Mouse (Mus musculus) layer of hippocampus, adult 11-12 months (tissue): ENCODE results near the gene Cdhr4.

Experiments
- DNase-seq: peaks from one replicate; pipeline ENCODE4 v3.0.0; 2022; ENCODE audit warnings: low spot score

Cdhr4 gene

GRCm38 (mm10) chr9:107975399-107976386 is 16.6 kb upstream of the Cdhr4 start, which contains the start of gene Uba7:
Gene Uba7 (plus strand): TSS chr9:107975505.
- no peak for DNase-seq

DNA sequence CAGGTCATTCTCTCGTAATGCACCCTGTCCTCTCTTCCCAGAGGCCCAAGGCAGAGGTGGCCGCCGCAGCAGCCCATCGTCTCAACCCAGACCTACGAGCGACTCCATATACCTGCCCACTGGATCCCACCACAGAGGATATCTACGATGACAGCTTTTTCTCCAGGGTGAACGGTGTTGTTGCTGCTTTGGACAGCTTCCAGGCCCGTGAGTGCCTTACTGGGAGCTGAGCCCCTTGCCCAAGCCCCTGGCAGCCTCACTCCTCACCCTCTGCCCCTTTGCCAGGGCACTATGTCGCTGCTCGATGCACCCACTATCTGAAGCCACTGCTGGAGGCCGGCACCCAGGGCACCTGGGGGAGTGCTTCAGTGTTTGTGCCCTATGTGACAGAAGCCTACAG is 13.5 kb upstream of the Cdhr4 start:
- DNase-seq: no peak

- peak; percentile 65 for DNase-seq
Measured at GRCm38 (mm10) chr9:107981684-107982605, 10.4 kb upstream of the Cdhr4 start.

DNA sequence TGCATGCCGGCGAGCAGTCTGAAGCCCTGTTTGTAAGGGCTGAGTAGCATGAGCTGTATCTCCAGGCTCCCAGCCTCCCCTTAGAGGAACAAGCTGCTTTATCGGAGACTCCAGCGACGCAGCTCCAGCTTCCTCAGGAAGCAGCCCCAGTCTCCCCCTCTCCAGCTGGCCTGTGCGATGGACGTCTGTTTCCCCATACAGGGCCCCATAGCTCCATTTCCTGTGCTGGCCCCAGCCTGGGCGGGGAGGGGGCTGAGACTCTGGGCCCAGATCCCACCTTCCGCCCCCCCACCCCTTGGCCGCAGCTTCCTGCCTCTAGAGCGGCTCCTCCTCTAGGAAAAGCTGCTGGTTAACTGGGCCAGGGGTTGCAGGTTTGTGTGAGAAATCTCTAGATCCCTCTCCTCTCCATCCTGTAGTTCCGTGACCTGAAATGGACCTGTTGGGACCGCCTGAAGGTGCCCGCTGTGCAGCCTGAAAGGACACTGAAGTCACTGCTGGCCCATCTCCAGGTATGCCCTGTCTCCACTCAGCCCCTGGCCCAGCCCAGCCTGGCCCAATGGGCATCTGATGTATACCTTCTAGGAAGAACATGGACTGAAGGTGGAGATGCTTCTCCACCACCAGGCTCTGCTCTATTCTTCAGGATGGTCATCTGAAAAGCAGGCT is 9.5 kb upstream of the Cdhr4 start, which contains the start of gene Gm20661:
TSS of gene Gm20661 (plus strand) at position 378 of the 666 bp plus-strand sequence.
- peak; percentile 71 for DNase-seq

DNA sequence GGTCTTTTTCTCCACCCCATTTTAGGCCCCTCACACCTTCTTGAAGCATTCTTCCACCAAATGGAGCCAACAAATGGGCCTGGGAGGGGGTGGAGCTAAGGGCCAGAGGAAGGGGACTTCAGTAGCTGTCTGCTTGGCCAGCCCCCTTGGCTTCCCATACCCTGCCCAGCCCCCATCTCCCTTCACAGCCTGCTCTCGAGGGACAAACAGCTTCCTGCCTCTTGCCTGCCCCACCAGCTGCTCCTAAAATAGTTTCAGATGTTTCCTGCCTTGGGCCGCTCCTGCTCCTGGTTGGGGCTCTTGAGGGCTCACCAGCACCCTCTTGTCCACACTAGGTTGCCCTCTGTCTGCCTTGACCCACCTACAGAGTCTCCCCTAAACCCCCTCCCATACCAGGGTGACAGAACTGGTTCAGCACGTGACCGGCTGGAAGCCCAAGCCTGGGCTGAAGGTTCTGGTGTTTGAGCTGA is 8.8 kb upstream of the Cdhr4 start:
- peak; percentile 72 for DNase-seq

- no peak for DNase-seq
Measured at GRCm38 (mm10) chr9:107984052-107984753, 8.1 kb upstream of the Cdhr4 start.

GRCm38 (mm10) chr9:107984754-107985055 is 7.6 kb upstream of the Cdhr4 start:
- no peak for DNase-seq

GRCm38 (mm10) chr9:107985131-107986119 is 6.9 kb upstream of the Cdhr4 start, which contains the start of gene Inka1:
Gene Inka1 (minus strand): TSS chr9:107985879.
- DNase-seq: peak; percentile 83

- peak; percentile 84 for DNase-seq
Measured at GRCm38 (mm10) chr9:107986376-107986775, 5.9 kb upstream of the Cdhr4 start.

DNA sequence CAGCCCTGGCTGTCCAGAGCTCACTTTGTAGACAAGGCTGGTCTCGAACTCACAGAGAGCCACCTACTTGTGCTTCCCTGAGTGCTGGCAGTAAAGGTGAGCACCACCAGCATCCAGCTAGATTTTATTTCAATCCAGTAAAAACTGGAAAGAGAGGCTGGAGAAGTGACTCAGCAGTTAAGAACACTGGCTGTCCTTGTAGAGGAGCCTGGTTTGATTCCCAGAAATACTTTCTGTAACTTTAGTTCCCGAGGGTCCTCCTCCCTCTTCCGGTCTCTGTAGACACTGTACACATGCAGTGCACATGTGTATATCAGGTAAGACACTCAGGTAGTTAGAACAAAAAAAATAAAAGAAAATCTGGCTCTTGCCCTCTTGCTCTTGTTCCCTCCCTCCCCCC is 4.3 kb upstream of the Cdhr4 start:
- no peak for DNase-seq

- no peak for DNase-seq
Measured at GRCm38 (mm10) chr9:107993013-107993412, 716 bp downstream of the Cdhr4 start.

DNA sequence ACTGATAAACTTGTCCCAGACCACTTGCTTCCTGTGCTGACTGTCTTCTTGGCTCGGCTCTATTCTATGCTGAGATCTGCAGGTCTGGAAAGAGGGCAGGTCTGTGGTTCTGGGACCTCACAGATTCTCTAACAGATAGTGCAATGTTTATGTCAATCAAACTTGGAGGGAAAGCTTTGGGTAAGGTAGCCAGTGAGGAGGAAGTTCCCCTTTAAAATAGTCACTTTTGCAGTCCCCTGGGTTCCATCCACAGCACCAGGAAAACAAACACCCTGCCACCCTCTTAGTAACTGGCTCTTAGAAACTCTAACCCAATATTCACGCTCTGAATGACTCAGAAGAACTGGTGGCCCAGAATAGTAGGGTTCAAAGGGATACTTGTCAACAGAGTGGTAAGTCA is 2.2 kb downstream of the Cdhr4 start:
- no peak for DNase-seq

- no peak for DNase-seq
Measured at GRCm38 (mm10) chr9:107995513-107995912, 3.2 kb downstream of the Cdhr4 start.

DNA sequence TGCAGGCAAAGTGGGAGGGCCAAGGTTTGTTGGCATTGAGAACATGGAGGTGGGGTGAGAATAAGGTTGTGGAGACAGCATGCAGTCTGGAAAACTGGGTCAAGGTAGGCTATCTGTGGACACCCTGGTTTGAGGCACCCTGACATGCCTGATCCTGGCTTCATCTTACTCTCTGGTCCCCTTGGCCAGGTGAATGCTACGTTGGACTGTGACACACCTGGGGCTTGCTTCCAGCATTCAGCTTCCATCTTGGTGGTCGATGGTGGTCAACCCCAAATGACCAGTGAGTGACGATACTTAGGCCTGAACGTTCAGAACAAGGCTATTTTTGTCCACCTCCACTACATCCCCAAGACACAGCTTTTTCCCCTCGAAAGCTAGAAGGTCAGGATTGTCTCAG is 3.8 kb downstream of the Cdhr4 start, which contains the start of gene Gm20662:
TSS of gene Gm20662 (plus strand) at position 301 of the 400 bp plus-strand sequence.
- DNase-seq: no peak

GRCm38 (mm10) chr9:108001922-108002770 is 9.8 kb downstream of the Cdhr4 start, which contains the start of gene Ip6k1:
Gene Ip6k1 (plus strand): TSS chr9:108002501.
- peak; percentile 100 for DNase-seq

DNA sequence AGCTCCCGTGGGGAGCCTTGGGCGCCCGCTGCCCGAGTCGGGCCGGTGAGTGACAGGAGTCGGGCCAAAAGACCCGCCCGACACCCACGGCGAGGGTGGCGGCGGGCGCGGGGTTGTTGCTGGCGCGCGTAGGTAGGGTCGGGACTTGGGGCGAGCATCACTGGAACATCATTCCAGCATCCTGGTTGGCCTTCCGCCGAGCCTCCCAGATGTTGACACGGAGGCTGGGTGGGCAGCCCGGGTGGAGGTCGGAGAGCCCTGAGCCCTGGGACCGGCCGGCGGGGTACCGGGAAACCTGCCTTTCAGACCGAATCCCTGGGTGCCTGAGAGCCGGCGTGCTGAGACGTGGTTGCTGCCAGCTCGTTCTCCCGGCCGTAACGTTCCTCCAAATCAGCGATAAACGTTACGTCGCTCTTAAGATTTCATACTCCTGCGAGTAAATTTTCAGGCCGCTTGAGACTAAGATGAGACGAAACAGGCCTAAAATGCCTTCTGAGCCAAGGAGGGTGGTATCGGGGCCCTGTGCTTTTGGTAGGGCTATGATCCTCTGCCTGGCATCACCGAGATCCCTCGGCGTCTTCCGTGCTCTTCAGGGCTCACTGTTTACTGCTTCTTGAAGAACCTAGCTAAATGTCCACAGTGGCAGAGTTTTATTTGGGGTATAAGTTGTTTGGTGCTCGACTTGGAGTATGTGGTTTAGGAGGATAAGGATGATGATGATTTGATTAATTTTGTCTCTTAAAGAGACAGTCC is 10.7 kb downstream of the Cdhr4 start:
- DNase-seq: no peak

GRCm38 (mm10) chr9:108003531-108003890 is 11.2 kb downstream of the Cdhr4 start:
- no peak for DNase-seq

- no peak for DNase-seq
Measured at GRCm38 (mm10) chr9:108008041-108008440, 15.7 kb downstream of the Cdhr4 start.
